Mouse (Mus musculus): ENCODE measurements around the gene Tor2a. TPM values are rescaled to one million over a fixed set of nuclear protein-coding genes. Genes with fewer than 3 reads are reported as not detected.

Gene Tor2a
- polyA plus RNA-seq, 1 experiment from 2014 or later = 59.8 TPM

- Histone ChIP-seq H3K27ac (replicated peaks) (peak within 1 kb of the TSS; percentile 73), H3K36me3 (no peaks in the 10 kb centered on the region), H3K9me3 (replicated peaks) (no peaks in the 10 kb centered on the region), H3K27me3 (ENCODE audit: low read depth, poor library complexity, severe bottlenecking) (peaks cover 32% of the 10 kb centered on the region), H3K4me1 (peaks cover 29% of the 10 kb centered on the region), H3K4me3 (peak within 1 kb of the TSS; percentile 60)
- WGBS = under 1% methylated on average over 46 of the region's 46 CpGs
- peak; percentile 98 for DNase-seq (ENCODE audit: low spot score)
Observed at GRCm38 (mm10) chr2:32775359-32776074, 18.5 kb downstream of the Tor2a start, which contains the start of the genes Ttc16 and Ptrh1. TSS of gene Ttc16 (minus strand) at chr2:32775633. TSS of gene Ptrh1 (plus strand) at chr2:32775786.

GRCm38 (mm10) chr2:32776192-32776591 is 19.2 kb downstream of the Tor2a start:
- no peaks in the 10 kb centered on the region for H3K9me3 ChIP-seq (replicated peaks)
- H3K27ac ChIP-seq (replicated peaks) = no peak overlapping the region; the same call in 1 of the 2 replicates
- DNase-seq (ENCODE audit: low spot score) = no peak
- H3K4me3 ChIP-seq = peak overlapping the region; percentile 60
- no peaks in the 10 kb centered on the region for H3K36me3 ChIP-seq
- H3K27me3 ChIP-seq (ENCODE audit: low read depth, poor library complexity, severe bottlenecking) = peaks cover 32% of the 10 kb centered on the region
- 23% methylated on average over 22 of the region's 22 CpGs for WGBS
- H3K4me1 ChIP-seq = peaks cover 32% of the 10 kb centered on the region

GRCm38 (mm10) chr2:32778081-32778480 is 21.0 kb downstream of the Tor2a start:
- H3K4me1 ChIP-seq = peaks cover 22% of the 10 kb centered on the region
- no peak overlapping the region for H3K4me3 ChIP-seq
- WGBS = 96% methylated on average over 6 of the region's 6 CpGs
- no peak overlapping the region for H3K27ac ChIP-seq (replicated peaks)
- no peak for DNase-seq (ENCODE audit: low spot score)
- H3K9me3 ChIP-seq (replicated peaks) = no peaks in the 10 kb centered on the region
- H3K27me3 ChIP-seq (ENCODE audit: low read depth, poor library complexity, severe bottlenecking) = peaks cover 23% of the 10 kb centered on the region
- H3K36me3 ChIP-seq = no peaks in the 10 kb centered on the region

GRCm38 (mm10) chr2:32779131-32779530 is 22.1 kb downstream of the Tor2a start:
- Histone ChIP-seq H3K36me3 (no peaks in the 10 kb centered on the region), H3K4me3 (no peak overlapping the region), H3K27ac (replicated peaks) (no peak overlapping the region), H3K27me3 (ENCODE audit: low read depth, poor library complexity, severe bottlenecking) (peaks cover 16% of the 10 kb centered on the region), H3K4me1 (peaks cover 22% of the 10 kb centered on the region), H3K9me3 (replicated peaks) (no peaks in the 10 kb centered on the region)
- WGBS = 17% methylated on average over 8 of the region's 8 CpGs
- peak; percentile 60 for DNase-seq (ENCODE audit: low spot score)

- Histone ChIP-seq H3K4me1 (peaks cover 20% of the 10 kb centered on the region), H3K9me3 (replicated peaks) (no peaks in the 10 kb centered on the region), H3K27me3 (ENCODE audit: low read depth, poor library complexity, severe bottlenecking) (peaks cover 16% of the 10 kb centered on the region), H3K4me3 (no peak overlapping the region), H3K27ac (replicated peaks) (no peak overlapping the region), H3K36me3 (no peaks in the 10 kb centered on the region)
- DNase-seq (ENCODE audit: low spot score) = no peak
- WGBS = 86% methylated on average over 6 of the region's 6 CpGs
Observed at GRCm38 (mm10) chr2:32779714-32780113, 22.7 kb downstream of the Tor2a start.

- 80% methylated on average over 6 of the region's 6 CpGs for WGBS
- no peaks in the 10 kb centered on the region for H3K9me3 ChIP-seq (replicated peaks)
- H3K27me3 ChIP-seq (ENCODE audit: low read depth, poor library complexity, severe bottlenecking) = peaks cover 9% of the 10 kb centered on the region
- H3K4me3 ChIP-seq = no peak overlapping the region
- H3K36me3 ChIP-seq = no peaks in the 10 kb centered on the region
- peaks cover 4% of the 10 kb centered on the region; the same call in 1 of the 2 replicates for H3K4me1 ChIP-seq
- DNase-seq (ENCODE audit: low spot score) = no peak
- H3K27ac ChIP-seq (replicated peaks) = no peak overlapping the region
Observed at GRCm38 (mm10) chr2:32781710-32782109, 24.7 kb downstream of the Tor2a start.

GRCm38 (mm10) chr2:32784048-32784681 is 27.1 kb downstream of the Tor2a start, which contains the start of gene Cfap157:
TSS of gene Cfap157 (minus strand) at chr2:32784428.
- H3K9me3 ChIP-seq (replicated peaks) = no peaks in the 10 kb centered on the region
- 77% methylated on average over 4 of the region's 4 CpGs for whole genome bisulfite sequencing
- no peaks in the 10 kb centered on the region; the same call in 1 of the 2 replicates for H3K36me3 ChIP-seq
- peaks cover 4% of the 10 kb centered on the region; the same call in 1 of the 2 replicates for H3K4me1 ChIP-seq
- H3K4me3 ChIP-seq = no peak within 1 kb of the TSS
- no peaks in the 10 kb centered on the region for H3K27me3 ChIP-seq (ENCODE audit: low read depth, poor library complexity, severe bottlenecking)
- DNase-seq (ENCODE audit: low spot score) = no peak
- H3K27ac ChIP-seq (replicated peaks) = no peak within 1 kb of the TSS

- Histone ChIP-seq H3K27me3 (ENCODE audit: low read depth, poor library complexity, severe bottlenecking) (no peaks in the 10 kb centered on the region), H3K36me3 (peaks cover 12% of the 10 kb centered on the region), H3K9me3 (replicated peaks) (no peaks in the 10 kb centered on the region), H3K4me1 (no peaks in the 10 kb centered on the region), H3K27ac (replicated peaks) (no peak overlapping the region), H3K4me3 (no peak overlapping the region)
- 68% methylated on average over 6 of the region's 6 CpGs for WGBS
- DNase-seq (ENCODE audit: low spot score) = no peak
Observed at GRCm38 (mm10) chr2:32787176-32787575, 30.1 kb downstream of the Tor2a start.

- no peak for DNase-seq (ENCODE audit: low spot score)
- Histone ChIP-seq H3K4me1 (no peaks in the 10 kb centered on the region), H3K27ac (replicated peaks) (no peak overlapping the region), H3K4me3 (no peak overlapping the region), H3K27me3 (ENCODE audit: low read depth, poor library complexity, severe bottlenecking) (no peaks in the 10 kb centered on the region), H3K9me3 (replicated peaks) (no peaks in the 10 kb centered on the region), H3K36me3 (peaks cover 20% of the 10 kb centered on the region)
- 76% methylated on average over 2 of the region's 2 CpGs for WGBS
Observed at GRCm38 (mm10) chr2:32788581-32788980, 31.5 kb downstream of the Tor2a start.

GRCm38 (mm10) chr2:32791297-32791696 is 34.3 kb downstream of the Tor2a start:
- Histone ChIP-seq H3K36me3 (peaks cover 46% of the 10 kb centered on the region), H3K27me3 (ENCODE audit: low read depth, poor library complexity, severe bottlenecking) (no peaks in the 10 kb centered on the region), H3K9me3 (replicated peaks) (no peaks in the 10 kb centered on the region), H3K4me1 (no peaks in the 10 kb centered on the region), H3K27ac (replicated peaks) (no peak overlapping the region), H3K4me3 (no peak overlapping the region)
- WGBS = 91% methylated on average over 6 of the region's 6 CpGs
- no peak for DNase-seq (ENCODE audit: low spot score)

- no peaks in the 10 kb centered on the region for H3K27me3 ChIP-seq (ENCODE audit: low read depth, poor library complexity, severe bottlenecking)
- H3K9me3 ChIP-seq (replicated peaks) = no peaks in the 10 kb centered on the region
- H3K4me1 ChIP-seq = peaks cover 3% of the 10 kb centered on the region; the same call in 1 of the 2 replicates
- peaks cover 77% of the 10 kb centered on the region for H3K36me3 ChIP-seq
- DNase-seq (ENCODE audit: low spot score) = no peak
- H3K4me3 ChIP-seq = no peak overlapping the region
- no peak overlapping the region for H3K27ac ChIP-seq (replicated peaks)
- 88% methylated on average over 13 of the region's 13 CpGs for WGBS
Observed at GRCm38 (mm10) chr2:32795748-32796418, 38.8 kb downstream of the Tor2a start.

GRCm38 (mm10) chr2:32798251-32798962 is 41.4 kb downstream of the Tor2a start:
- no peak overlapping the region; the same call in 1 of the 2 replicates for H3K27ac ChIP-seq (replicated peaks)
- no peak overlapping the region for H3K4me3 ChIP-seq
- DNase-seq (ENCODE audit: low spot score) = no peak
- H3K4me1 ChIP-seq = peaks cover 3% of the 10 kb centered on the region; the same call in 1 of the 2 replicates
- WGBS = 86% methylated on average over 10 of the region's 10 CpGs
- H3K9me3 ChIP-seq (replicated peaks) = no peaks in the 10 kb centered on the region
- no peaks in the 10 kb centered on the region for H3K27me3 ChIP-seq (ENCODE audit: low read depth, poor library complexity, severe bottlenecking)
- H3K36me3 ChIP-seq = peaks cover 90% of the 10 kb centered on the region
